Mouse (Mus musculus) midbrain, postnatal 0 days (tissue): ENCODE data around the gene Dag1. TPM values are rescaled to one million over a fixed set of nuclear protein-coding genes. Genes with fewer than 3 reads are reported as not detected.
A peak's percentile ranks its signal among the peaks of the same experiment; 100 is the strongest.

Experiments used
- ATAC-seq: fragments of 200-750 bp; cut with Nextera tagmentation; 2 replicates; pipeline ENCODE4 v1.8.0; 2017; ENCODE audit warnings: moderate number of reproducible peaks, mild to moderate bottlenecking, moderate TSS enrichment, moderate library complexity; ENCODE audit not compliant: low FRiP score
- DNase-seq: peaks from one replicate; pipeline ENCODE4 v3.0.0-alpha.2; 2015; ENCODE audit warnings: low spot score
- H3K27ac ChIP-seq: fragments of 300-500 bp; sonication (generic); 2 replicates; pipeline ENCODE4 v1.5.1; 2014; ENCODE audit warnings: low read depth, mild to moderate bottlenecking, low read length, mixed read lengths
- H3K27me3 ChIP-seq: fragments of 300-500 bp; sonication (generic); 2 replicates; pipeline ENCODE4 v1.6.1; 2014; ENCODE audit warnings: low read length, control low read depth, mixed read lengths; ENCODE audit not compliant: insufficient read depth
- H3K36me3 ChIP-seq: fragments of 300-500 bp; sonication (generic); 2 replicates; pipeline ENCODE4 v1.6.1; 2014; ENCODE audit warnings: low read length, control low read depth, mixed read lengths; ENCODE audit not compliant: insufficient read depth
- H3K4me1 ChIP-seq: fragments of 300-500 bp; sonication (generic); 2 replicates; pipeline ENCODE4 v1.6.1; 2014; ENCODE audit warnings: mild to moderate bottlenecking, control low read depth, antibody characterized with exemption, low read length, mixed read lengths; ENCODE audit not compliant: insufficient read depth
- H3K4me2 ChIP-seq: fragments of 300-500 bp; sonication (generic); 2 replicates; pipeline ENCODE4 v1.6.1; 2014; ENCODE audit warnings: low read depth, mild to moderate bottlenecking, low read length, mixed read lengths; ENCODE audit not compliant: poor library complexity, severe bottlenecking
- H3K4me3 ChIP-seq: fragments of 300-500 bp; sonication (generic); 2 replicates; pipeline ENCODE4 v1.5.1; 2014; ENCODE audit warnings: low read depth, mild to moderate bottlenecking, low read length, moderate library complexity
- H3K9ac ChIP-seq: fragments of 300-500 bp; sonication (generic); replicated peaks from 2 replicates; pipeline ENCODE4 v1.6.1; 2014; ENCODE audit warnings: mild to moderate bottlenecking, low read length, moderate library complexity, mixed read lengths; ENCODE audit not compliant: poor library complexity, severe bottlenecking
- H3K9me3 ChIP-seq: fragments of 300-500 bp; sonication (generic); 2 replicates; pipeline ENCODE4 v1.6.1; 2016; ENCODE audit warnings: low read length, control low read depth
- CTCF ChIP-seq: IDR thresholded peaks from 2 replicates; pipeline ENCODE4 v1.5.1; 2016; ENCODE audit warnings: antibody characterized with exemption, mild to moderate bottlenecking
- WGBS: fragments of 180-500 bp; shearing (Covaris S2); extraction: QIAGEN DNeasy Blood & Tissue Kit; methylation state at CpG from one replicate; pipeline ENCODE4 v1.1.7; 2014; 5-methylcytosine and 5-hydroxymethylcytosine counted together
- polyA plus RNA-seq: library from polyadenylated mRNA; unstranded; fragments of >200 nt; fragmentation: Nextera tagmentation; extraction: Ambion mirVana; gene quantifications from 2 replicates; pipeline ENCODE4 v1.2.1, GENCODE M21; 2015
- total RNA-seq: library from RNA; depleted of rRNA; stranded (reverse); fragments of >200 nt; gene quantifications from 2 replicates; pipeline ENCODE4 v1.2.3, GENCODE M21; 2014; rRNA removed

Dag1 gene
- total RNA-seq (126 and 141 TPM in 2 replicates), polyA plus RNA-seq (78.7 and 79.7 TPM in 2 replicates)

DNA sequence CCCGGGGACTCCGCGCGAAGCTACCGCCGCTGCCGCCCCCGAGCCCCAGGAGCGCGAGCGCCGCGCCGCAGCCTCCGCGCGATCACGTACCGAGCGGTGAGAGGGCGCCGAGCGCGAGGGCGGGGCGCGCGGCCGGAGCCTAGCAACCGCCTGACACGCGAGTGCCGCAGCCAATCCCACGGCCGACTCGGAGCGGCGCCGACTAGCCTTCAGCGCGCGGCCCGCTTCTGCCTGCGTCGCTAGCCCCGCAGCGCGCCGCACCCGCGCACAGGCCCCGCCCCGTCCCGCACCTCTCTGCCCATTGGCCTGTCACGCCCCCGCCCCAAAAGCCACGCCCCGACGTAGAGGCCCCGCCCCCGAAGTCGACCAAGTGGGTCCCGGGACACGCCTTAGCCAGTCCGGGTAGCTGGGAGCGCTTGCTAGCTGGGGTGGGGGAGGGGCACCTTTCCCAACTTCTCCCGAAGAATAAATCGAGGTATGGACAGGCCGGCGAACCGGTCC is at the start of gene Dag1:
Gene Dag1, minus strand, starts transcription at position 269 of the 501 bp plus-strand sequence.
- WGBS, result under 1% methylated on average over 60 of the region's 71 CpGs
- no peak for TF ChIP-seq CTCF

GRCm38 (mm10) chr9:108308141-108308540 is 44.4 kb upstream of the Dag1 start:
- H3K9ac ChIP-seq, result 0 out of 2 replicates have a peak overlapping the region, but pooled peaks have one; percentile 19
- peaks cover 14% of the 10 kb centered on the region for H3K4me1 ChIP-seq
- peak overlapping the region; percentile 95 for H3K4me3 ChIP-seq
- H3K27me3 ChIP-seq, result no peaks in the 10 kb centered on the region
- H3K9me3 ChIP-seq, result no peaks in the 10 kb centered on the region
- ATAC-seq, result no peak
- H3K27ac ChIP-seq, result no peak overlapping the region
- peak overlapping the region; percentile 55 for H3K4me2 ChIP-seq
- no peak for TF ChIP-seq CTCF
- WGBS, result 36% methylated on average over 2 of the region's 2 CpGs
- peaks cover 8% of the 10 kb centered on the region for H3K36me3 ChIP-seq
- no peak for DNase-seq

More for the DNA sequence above, at the start of gene Dag1:
- H3K4me3 ChIP-seq, result peak within 1 kb of the TSS; percentile 88
- DNase-seq, result peak; percentile 98
- H3K4me2 ChIP-seq, result peak within 1 kb of the TSS; percentile 76
- peak within 1 kb of the TSS; percentile 88 for H3K27ac ChIP-seq
- H3K4me1 ChIP-seq, result peaks cover 11% of the 10 kb centered on the region
- ATAC-seq, result peak; percentile 99
- H3K27me3 ChIP-seq, result no peaks in the 10 kb centered on the region
- peak within 1 kb of the TSS; percentile 77 for H3K9ac ChIP-seq
- H3K9me3 ChIP-seq, result no peaks in the 10 kb centered on the region
- no peaks in the 10 kb centered on the region for H3K36me3 ChIP-seq

GRCm38 (mm10) chr9:108307021-108307807 is 43.5 kb upstream of the Dag1 start:
- WGBS, result 19% methylated on average over 12 of the region's 12 CpGs
- H3K4me1 ChIP-seq, result peaks cover 14% of the 10 kb centered on the region
- DNase-seq (no peak), ATAC-seq (no peak)
- no peaks in the 10 kb centered on the region for H3K27me3 ChIP-seq
- H3K9me3 ChIP-seq, result no peaks in the 10 kb centered on the region
- peaks cover 15% of the 10 kb centered on the region for H3K36me3 ChIP-seq
- peak overlapping the region; percentile 95 for H3K4me3 ChIP-seq
- H3K27ac ChIP-seq, result peak overlapping the region; percentile 95
- no peak for TF ChIP-seq CTCF
- peak overlapping the region; percentile 55 for H3K4me2 ChIP-seq
- peak overlapping the region; percentile 95 for H3K9ac ChIP-seq

GRCm38 (mm10) chr9:108306571-108306980 is 42.8 kb upstream of the Dag1 start:
- peak; percentile 72 for DNase-seq
- H3K4me3 ChIP-seq, result peak overlapping the region; percentile 95
- no peaks in the 10 kb centered on the region for H3K27me3 ChIP-seq
- H3K4me2 ChIP-seq, result peak overlapping the region; percentile 55
- H3K36me3 ChIP-seq, result peaks cover 15% of the 10 kb centered on the region
- peak; percentile 65 for ATAC-seq
- TF ChIP-seq CTCF, result no peak
- H3K9me3 ChIP-seq, result no peaks in the 10 kb centered on the region
- H3K9ac ChIP-seq, result peak overlapping the region; percentile 95
- H3K4me1 ChIP-seq, result peaks cover 14% of the 10 kb centered on the region
- WGBS, result 2% methylated on average over 25 of the region's 51 CpGs
- H3K27ac ChIP-seq, result peak overlapping the region; percentile 95

DNA sequence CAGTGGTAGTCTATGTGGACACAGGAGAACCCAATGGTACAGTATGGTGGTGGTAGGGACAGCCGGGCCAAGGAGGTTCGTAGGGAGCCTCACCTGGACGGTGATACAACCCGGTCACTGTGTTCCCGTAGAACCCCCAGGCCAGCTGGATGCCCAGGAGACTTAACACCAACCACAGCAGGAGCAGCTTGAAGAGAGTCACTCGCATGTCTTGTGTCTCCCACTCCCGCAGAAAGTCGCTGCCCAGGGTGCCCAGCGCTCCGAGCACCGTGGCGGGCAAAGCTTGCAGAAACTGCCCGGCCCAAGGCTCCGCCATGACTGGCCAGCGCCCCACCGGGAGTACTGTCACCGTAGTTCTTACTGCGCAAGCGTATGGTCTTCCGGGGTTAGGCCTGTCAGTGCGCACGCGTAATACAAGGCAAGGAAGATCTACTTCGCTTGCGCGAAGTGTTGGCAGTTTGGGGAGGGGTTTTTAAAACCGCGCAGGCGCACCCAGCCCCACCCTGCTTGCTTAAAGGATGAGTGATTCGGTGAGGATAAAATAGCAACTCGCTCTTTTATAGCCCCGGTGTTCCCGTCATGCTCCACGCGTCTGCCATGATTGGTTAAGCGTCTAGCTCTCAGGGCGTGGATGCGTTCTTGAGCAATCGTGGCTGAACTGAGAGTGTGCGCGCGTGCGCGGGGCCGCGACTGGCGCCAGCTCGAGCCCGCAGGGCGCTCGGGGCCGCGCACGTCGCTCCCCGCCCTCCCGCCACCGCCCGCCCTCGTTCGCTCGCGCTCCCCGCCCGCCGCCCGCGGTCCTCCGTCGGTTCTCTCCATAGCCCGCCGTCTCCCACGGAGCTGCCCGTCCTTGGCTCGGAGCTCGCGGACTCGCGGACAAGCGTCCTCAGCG is 42.1 kb upstream of the Dag1 start, which contains the start of the genes Rhoa and Tcta:
Gene Rhoa, plus strand, starts transcription at position 501 of the 892 bp plus-strand sequence.
Gene Tcta, minus strand, starts transcription at position 532 of the 892 bp plus-strand sequence.
- TF ChIP-seq CTCF, result 0 out of 2 replicates have a peak, but pooled peaks have one; percentile 4
- H3K4me3 ChIP-seq, result peak within 1 kb of the TSS; percentile 95
- H3K9ac ChIP-seq, result peak within 1 kb of the TSS; percentile 95
- ATAC-seq (peak; percentile 98), DNase-seq (peak; percentile 100)
- peak within 1 kb of the TSS; percentile 92 for H3K4me2 ChIP-seq
- H3K4me1 ChIP-seq, result peaks cover 14% of the 10 kb centered on the region
- under 1% methylated on average over 70 of the region's 81 CpGs for WGBS
- H3K27ac ChIP-seq, result peak within 1 kb of the TSS; percentile 95
- H3K27me3 ChIP-seq, result no peaks in the 10 kb centered on the region
- H3K9me3 ChIP-seq, result no peaks in the 10 kb centered on the region
- peaks cover 15% of the 10 kb centered on the region for H3K36me3 ChIP-seq
